Mouse (Mus musculus): ENCODE results near the gene Zbtb4.
"Not testable (repeated sequence)": the region's sequence is repeated elsewhere in the genome, so short reads cannot be mapped to it uniquely, and the experiment has no call there.

Zbtb4 gene

GRCm38 (mm10) chr11:69765221-69766125 is at the start of gene Zbtb4:
Gene Zbtb4 (plus strand): TSS chr11:69765912.
- no peak for DNase-seq (ENCODE audit: low read depth, low spot score)

- no peak for DNase-seq (ENCODE audit: low read depth, low spot score)
These were observed 49.8 kb upstream of the Zbtb4 start for GRCm38 (mm10) chr11:69715929-69716328.

- no peak for DNase-seq (ENCODE audit: low read depth, low spot score)
These were observed 48.8 kb upstream of the Zbtb4 start for GRCm38 (mm10) chr11:69716953-69717352.

GRCm38 (mm10) chr11:69718661-69719060 is 47.1 kb upstream of the Zbtb4 start:
- peak; percentile 56 for DNase-seq (ENCODE audit: low read depth, low spot score)

- DNase-seq (ENCODE audit: low read depth, low spot score), result peak; percentile 37
These were observed 46.3 kb upstream of the Zbtb4 start for GRCm38 (mm10) chr11:69719423-69719822.

- DNase-seq (ENCODE audit: low read depth, low spot score), result no peak
These were observed 44.9 kb upstream of the Zbtb4 start for GRCm38 (mm10) chr11:69720852-69721251.

- no peak for DNase-seq (ENCODE audit: low read depth, low spot score)
These were observed 42.6 kb upstream of the Zbtb4 start for GRCm38 (mm10) chr11:69723074-69723473.

GRCm38 (mm10) chr11:69725951-69726350 is 39.8 kb upstream of the Zbtb4 start:
- no peak for DNase-seq (ENCODE audit: low read depth, low spot score)

GRCm38 (mm10) chr11:69729063-69729462 is 36.6 kb upstream of the Zbtb4 start:
- DNase-seq (ENCODE audit: low read depth, low spot score), result peak; percentile 71

- DNase-seq (ENCODE audit: low read depth, low spot score), result not testable (repeated sequence)
These were observed 34.3 kb upstream of the Zbtb4 start for GRCm38 (mm10) chr11:69731408-69731807.

GRCm38 (mm10) chr11:69751635-69752034 is 14.1 kb upstream of the Zbtb4 start:
- DNase-seq (ENCODE audit: low read depth, low spot score), result no peak

GRCm38 (mm10) chr11:69752686-69753085 is 13.0 kb upstream of the Zbtb4 start:
- no peak for DNase-seq (ENCODE audit: low read depth, low spot score)

- no peak for DNase-seq (ENCODE audit: low read depth, low spot score)
These were observed 11.5 kb upstream of the Zbtb4 start for GRCm38 (mm10) chr11:69754233-69754632.

- DNase-seq (ENCODE audit: low read depth, low spot score), result peak; percentile 48
These were observed 11.0 kb upstream of the Zbtb4 start for GRCm38 (mm10) chr11:69754701-69755100.

GRCm38 (mm10) chr11:69757303-69758089 is 8.2 kb upstream of the Zbtb4 start:
- DNase-seq (ENCODE audit: low read depth, low spot score), result no peak

GRCm38 (mm10) chr11:69758090-69758456 is 7.6 kb upstream of the Zbtb4 start:
- peak; percentile 91 for DNase-seq (ENCODE audit: low read depth, low spot score)

GRCm38 (mm10) chr11:69758478-69758970 is 7.2 kb upstream of the Zbtb4 start, which contains the start of gene Polr2a:
Gene Polr2a (minus strand): TSS chr11:69758637.
- DNase-seq (ENCODE audit: low read depth, low spot score), result peak; percentile 96

GRCm38 (mm10) chr11:69758971-69759721 is 6.6 kb upstream of the Zbtb4 start:
- DNase-seq (ENCODE audit: low read depth, low spot score), result no peak

- no peak for DNase-seq (ENCODE audit: low read depth, low spot score)
These were observed 5.4 kb upstream of the Zbtb4 start for GRCm38 (mm10) chr11:69760160-69760900.

GRCm38 (mm10) chr11:69760901-69761200 is 4.9 kb upstream of the Zbtb4 start:
- no peak for DNase-seq (ENCODE audit: low read depth, low spot score)

GRCm38 (mm10) chr11:69761868-69762267 is 3.8 kb upstream of the Zbtb4 start, which contains the start of gene Slc35g3:
Gene Slc35g3 (minus strand): TSS chr11:69761968.
- no peak for DNase-seq (ENCODE audit: low read depth, low spot score)
